Mouse (Mus musculus): ENCODE measurements at regions not wholly inside any gene's neighbourhood (a gene's known extent, or its start where the extent isn't known, plus 50 kb on each side); places are given as distances from the start of the nearest gene placed in this dataset.

- no peak for DNase-seq (ENCODE audit: low read depth, low spot score)
Measured at GRCm38 (mm10) chr3:105223671-105224070, 157.0 kb downstream of the 4930564D02Rik start.

- no peak for DNase-seq (ENCODE audit: low read depth, low spot score)
Measured at GRCm38 (mm10) chr3:105227551-105227950, 160.9 kb downstream of the 4930564D02Rik start.

GRCm38 (mm10) chr3:105228401-105228800, 161.8 kb downstream of the 4930564D02Rik start:
- DNase-seq (ENCODE audit: low read depth, low spot score), result no peak

- no peak for DNase-seq (ENCODE audit: low read depth, low spot score)
Measured at GRCm38 (mm10) chr3:105241048-105241447, 174.4 kb downstream of the 4930564D02Rik start.

- peak; percentile 4 for DNase-seq (ENCODE audit: low read depth, low spot score)
Measured at GRCm38 (mm10) chr3:105257096-105257495, 190.5 kb downstream of the 4930564D02Rik start.

GRCm38 (mm10) chr3:105275241-105275640, 176.9 kb upstream of the Kcnd3 start:
- DNase-seq (ENCODE audit: low read depth, low spot score), result no peak

- no peak for DNase-seq (ENCODE audit: low read depth, low spot score)
Measured at GRCm38 (mm10) chr3:105280971-105281370, 171.2 kb upstream of the Kcnd3 start.

- DNase-seq (ENCODE audit: low read depth, low spot score), result no peak
Measured at GRCm38 (mm10) chr3:105281686-105282085, 170.4 kb upstream of the Kcnd3 start.

- no peak for DNase-seq (ENCODE audit: low read depth, low spot score)
Measured at GRCm38 (mm10) chr3:105298273-105298672, 153.9 kb upstream of the Kcnd3 start.

GRCm38 (mm10) chr3:105300693-105301548, 151.2 kb upstream of the Kcnd3 start:
- DNase-seq (ENCODE audit: low read depth, low spot score), result no peak

GRCm38 (mm10) chr3:105307676-105308075, 144.5 kb upstream of the Kcnd3 start:
- DNase-seq (ENCODE audit: low read depth, low spot score), result no peak

GRCm38 (mm10) chr3:105309020-105309419, 143.1 kb upstream of the Kcnd3 start:
- DNase-seq (ENCODE audit: low read depth, low spot score), result no peak

GRCm38 (mm10) chr3:105353268-105353667, 98.9 kb upstream of the Kcnd3 start:
- no peak for DNase-seq (ENCODE audit: low read depth, low spot score)

GRCm38 (mm10) chr3:105354123-105354931, 97.8 kb upstream of the Kcnd3 start:
- no peak for DNase-seq (ENCODE audit: low read depth, low spot score)

GRCm38 (mm10) chr3:105357511-105357910, 94.6 kb upstream of the Kcnd3 start:
- DNase-seq (ENCODE audit: low read depth, low spot score), result no peak

GRCm38 (mm10) chr3:105359636-105360035, 92.5 kb upstream of the Kcnd3 start:
- DNase-seq (ENCODE audit: low read depth, low spot score), result no peak

GRCm38 (mm10) chr3:105364685-105365084, 87.4 kb upstream of the Kcnd3 start:
- no peak for DNase-seq (ENCODE audit: low read depth, low spot score)

GRCm38 (mm10) chr3:105366806-105367205, 85.3 kb upstream of the Kcnd3 start:
- no peak for DNase-seq (ENCODE audit: low read depth, low spot score)

- no peak for DNase-seq (ENCODE audit: low read depth, low spot score)
Measured at GRCm38 (mm10) chr3:105367972-105368371, 84.2 kb upstream of the Kcnd3 start.

- no peak for DNase-seq (ENCODE audit: low read depth, low spot score)
Measured at GRCm38 (mm10) chr3:105372371-105372828, 79.7 kb upstream of the Kcnd3 start.

- no peak for DNase-seq (ENCODE audit: low read depth, low spot score)
Measured at GRCm38 (mm10) chr3:105374306-105374705, 77.8 kb upstream of the Kcnd3 start.

GRCm38 (mm10) chr3:105374836-105375235, 77.3 kb upstream of the Kcnd3 start:
- no peak for DNase-seq (ENCODE audit: low read depth, low spot score)
